Mouse (Mus musculus) brain, embryonic 18.5 days (tissue): ENCODE results near the gene Arfgef3.
"Not testable (repeated sequence)": the region's sequence is repeated elsewhere in the genome, so short reads cannot be mapped to it uniquely, and the experiment has no call there.

ENCODE experiments used
- DNase-seq: peaks from one replicate; pipeline ENCODE4 v3.0.0-alpha.2; 2012; ENCODE audit warnings: low read depth, low spot score

Gene Arfgef3

GRCm38 (mm10) chr10:18681385-18681954 is 62.3 kb downstream of the Arfgef3 start:
- DNase-seq: no peak

GRCm38 (mm10) chr10:18680661-18681384 is 62.9 kb downstream of the Arfgef3 start:
- DNase-seq: no peak

DNA sequence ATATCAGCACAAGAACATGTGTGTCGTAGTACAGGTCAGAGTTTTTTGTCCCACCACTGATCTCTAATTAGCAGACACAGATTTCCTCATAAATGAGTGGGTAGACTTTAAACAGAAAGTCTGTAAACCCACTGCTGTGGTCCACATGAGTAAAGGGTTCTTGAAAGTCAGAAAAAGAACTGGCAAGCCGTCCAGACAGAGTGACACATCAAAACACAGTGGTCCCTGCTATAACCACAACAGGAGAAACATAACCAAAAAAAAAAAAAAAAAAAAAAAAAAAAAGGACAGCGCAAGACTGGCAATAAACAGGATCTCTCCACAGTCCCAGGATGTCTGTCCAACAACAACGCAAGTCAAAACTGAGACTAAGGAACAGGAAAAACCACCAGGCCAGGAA is 64.9 kb downstream of the Arfgef3 start:
- DNase-seq: no peak

DNA sequence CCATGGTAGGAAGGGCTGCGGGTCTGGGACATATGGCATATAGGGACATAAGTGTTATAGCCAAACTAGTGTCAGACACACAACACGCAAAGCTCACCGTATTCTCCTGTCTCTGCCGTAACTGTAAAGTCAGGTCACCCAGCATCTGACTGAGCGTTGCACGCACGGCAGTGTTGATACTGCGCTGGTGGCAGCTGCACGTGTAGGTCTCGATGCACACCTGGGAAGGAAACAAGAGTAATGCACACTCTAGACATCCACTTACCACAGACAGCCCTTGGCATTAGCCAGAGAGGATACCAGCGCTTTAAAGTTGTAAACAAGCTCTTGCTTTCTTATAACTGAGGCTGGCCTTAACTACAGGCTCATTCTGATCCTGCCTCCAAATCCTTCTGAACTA is 79.0 kb downstream of the Arfgef3 start:
- DNase-seq: no peak

DNA sequence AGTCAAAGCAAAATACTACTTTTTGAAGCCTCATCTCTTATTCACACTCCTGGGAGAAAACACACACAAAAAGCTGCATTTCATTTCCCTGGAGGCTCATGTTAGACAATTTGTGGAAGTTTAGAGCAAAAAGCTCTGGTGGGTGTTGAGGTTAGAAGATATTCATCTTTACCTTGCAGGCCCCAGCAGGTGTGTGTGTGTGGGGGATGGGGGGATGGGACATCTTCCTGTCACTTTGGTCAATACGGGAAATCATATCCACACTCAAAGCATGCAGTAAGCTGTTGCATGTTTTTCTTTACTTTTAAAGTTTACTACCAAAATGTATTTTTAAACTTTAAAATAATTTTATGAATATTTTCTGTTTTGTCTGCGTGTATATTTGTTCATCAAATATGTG is 79.7 kb downstream of the Arfgef3 start:
- DNase-seq: no peak

- DNase-seq: no peak
Measured at GRCm38 (mm10) chr10:18661606-18662220, 82.0 kb downstream of the Arfgef3 start.

GRCm38 (mm10) chr10:18660998-18661397 is 82.8 kb downstream of the Arfgef3 start:
- no peak for DNase-seq

DNA sequence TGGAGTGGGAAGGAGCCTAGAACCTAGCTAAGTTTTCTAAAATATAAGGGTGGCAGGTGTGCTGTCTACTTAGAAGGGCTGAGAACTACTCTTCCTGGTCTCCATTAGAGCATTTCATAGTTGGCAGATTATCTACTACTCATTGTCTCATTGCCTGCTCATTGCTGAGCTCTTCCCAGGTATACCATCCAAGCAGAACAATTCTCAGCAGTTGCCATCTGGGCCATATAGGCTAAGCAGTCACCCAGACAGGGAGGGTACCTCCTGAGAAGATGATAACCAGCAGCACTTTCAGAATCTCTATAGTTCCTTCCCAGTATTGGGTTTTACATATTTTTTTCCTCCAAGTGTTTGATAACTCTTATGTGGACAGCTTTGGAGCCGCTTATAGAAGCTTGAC is 86.2 kb downstream of the Arfgef3 start:
- no peak for DNase-seq

GRCm38 (mm10) chr10:18647069-18647468 is 96.7 kb downstream of the Arfgef3 start:
- no peak for DNase-seq

- DNase-seq: no peak
Measured at GRCm38 (mm10) chr10:18646035-18646434, 97.7 kb downstream of the Arfgef3 start.

DNA sequence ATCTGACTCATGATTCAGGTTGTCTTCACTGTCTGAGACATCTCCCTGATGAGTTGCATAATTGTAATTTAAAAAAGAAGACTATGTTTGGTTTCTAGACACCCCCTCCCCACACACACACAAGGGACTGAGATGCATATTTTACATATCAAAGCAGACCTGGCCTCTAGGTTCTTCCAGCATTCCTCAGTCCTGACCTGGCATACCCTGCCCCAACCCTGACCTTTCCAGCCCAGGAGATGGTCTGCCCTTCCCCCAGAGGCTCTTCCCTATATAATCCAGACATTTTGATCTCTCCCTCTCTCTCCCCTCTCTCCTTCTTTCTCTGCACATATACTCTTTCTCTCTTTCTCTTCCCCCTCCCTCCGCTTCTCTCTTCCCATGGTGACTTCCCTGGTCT is 99.4 kb downstream of the Arfgef3 start:
- DNase-seq: no peak

DNA sequence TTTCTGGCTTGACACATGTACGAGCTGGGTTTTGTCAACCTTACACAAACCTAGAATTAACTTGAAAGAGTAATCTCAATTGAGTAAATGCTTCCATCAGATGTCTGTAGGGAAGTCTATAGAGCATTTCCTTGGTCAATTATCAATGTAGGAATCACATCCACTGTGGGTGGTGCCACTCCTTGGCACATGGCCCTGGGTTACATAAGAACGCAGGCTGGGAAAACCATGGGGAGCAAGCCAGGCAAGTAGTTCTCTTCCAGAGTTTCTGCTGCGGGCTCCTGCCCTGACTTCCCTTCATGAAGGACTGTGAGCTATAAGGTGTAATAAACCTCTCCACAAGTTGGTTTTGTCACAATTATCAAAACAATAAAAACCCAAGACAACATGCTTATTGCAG is 100.2 kb downstream of the Arfgef3 start:
- DNase-seq: no peak

- no peak for DNase-seq
Measured at GRCm38 (mm10) chr10:18642854-18643253, 100.9 kb downstream of the Arfgef3 start.

DNA sequence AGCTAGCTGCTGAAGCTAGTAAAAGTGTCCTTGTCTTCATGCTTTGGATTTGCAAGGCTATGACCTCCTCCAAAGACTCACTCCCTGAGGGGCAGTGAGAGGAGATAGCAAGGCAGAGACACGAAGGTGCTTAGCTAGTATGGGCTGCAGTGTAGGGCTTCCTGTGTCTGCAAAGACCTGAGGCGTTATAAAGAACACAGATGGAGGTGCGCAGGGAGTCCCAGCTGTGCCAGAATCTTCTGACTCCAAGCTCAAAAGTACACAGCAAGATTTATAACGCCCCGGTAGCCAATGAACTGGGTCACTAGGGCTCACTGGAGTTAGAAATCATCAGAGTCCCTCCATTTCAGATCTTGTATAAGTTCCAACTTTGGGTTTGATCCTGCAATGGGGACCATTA is 103.2 kb downstream of the Arfgef3 start:
- DNase-seq: no peak

DNA sequence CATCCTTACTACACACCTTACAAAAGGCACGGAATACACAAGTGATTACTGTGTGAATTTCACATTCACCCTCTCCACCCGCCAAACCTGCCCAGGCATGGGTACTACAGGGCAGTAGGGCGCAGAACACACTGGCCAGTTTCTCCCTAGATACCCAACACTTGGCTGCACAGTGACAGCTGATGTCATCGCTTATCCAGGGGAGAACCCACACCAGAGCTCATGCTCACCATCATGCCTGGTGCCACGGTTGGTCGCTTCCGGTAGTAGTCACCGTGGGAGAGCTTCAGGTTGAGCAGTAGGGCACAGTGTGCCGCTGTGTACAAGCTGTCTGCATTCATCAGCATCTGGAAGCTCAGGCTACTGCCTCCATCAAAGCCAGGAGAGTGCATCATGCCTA is 108.3 kb downstream of the Arfgef3 start:
- DNase-seq: no peak

DNA sequence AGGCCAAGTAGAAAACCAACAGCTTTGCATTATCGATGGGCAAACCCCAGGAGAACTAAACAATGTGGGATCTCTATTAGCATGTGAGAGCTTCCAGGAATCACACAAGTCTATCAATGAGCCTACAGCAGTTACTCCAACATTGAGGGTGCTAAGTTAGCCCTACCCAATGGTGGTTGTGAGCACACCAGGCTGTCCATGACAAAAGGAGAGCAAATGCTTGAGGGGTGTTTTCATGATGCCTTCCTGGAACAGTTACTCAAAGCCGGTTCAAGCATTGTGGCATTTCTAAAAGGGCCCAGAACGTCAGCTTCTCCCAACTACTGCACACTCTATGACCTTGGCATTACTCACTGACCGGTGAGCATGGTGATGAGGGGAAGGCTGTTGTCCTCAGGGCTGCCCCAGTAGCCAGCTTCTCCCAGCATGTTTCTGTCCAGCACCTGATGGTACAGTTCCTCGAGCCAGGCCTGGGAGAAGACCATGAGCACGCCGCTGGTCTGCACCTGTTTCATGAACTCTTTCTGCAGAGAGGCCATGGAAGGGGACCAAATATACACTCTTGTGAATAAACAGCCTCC is 109.3 kb downstream of the Arfgef3 start:
- no peak for DNase-seq

GRCm38 (mm10) chr10:18630498-18630897 is 113.3 kb downstream of the Arfgef3 start:
- DNase-seq: no peak

DNA sequence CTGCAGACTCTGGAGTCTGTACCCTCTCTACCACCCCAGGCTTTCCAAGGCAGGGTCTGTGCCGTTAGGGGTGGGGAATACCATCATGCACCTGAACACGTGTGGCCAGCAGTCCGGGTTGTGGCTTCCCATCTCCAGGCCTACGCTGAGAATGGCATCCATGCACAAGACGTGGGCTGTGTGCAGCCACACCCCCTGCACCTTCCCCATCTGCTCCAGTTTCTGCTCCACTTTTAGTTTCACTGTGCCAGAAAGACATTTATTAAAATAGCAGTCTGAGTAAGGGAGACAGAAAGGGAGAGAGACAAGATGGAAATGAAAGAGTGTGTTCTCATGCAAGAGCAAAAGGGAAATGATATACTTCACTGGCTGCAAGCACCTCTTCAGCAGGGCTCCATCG is 116.2 kb downstream of the Arfgef3 start:
- DNase-seq: no peak

DNA sequence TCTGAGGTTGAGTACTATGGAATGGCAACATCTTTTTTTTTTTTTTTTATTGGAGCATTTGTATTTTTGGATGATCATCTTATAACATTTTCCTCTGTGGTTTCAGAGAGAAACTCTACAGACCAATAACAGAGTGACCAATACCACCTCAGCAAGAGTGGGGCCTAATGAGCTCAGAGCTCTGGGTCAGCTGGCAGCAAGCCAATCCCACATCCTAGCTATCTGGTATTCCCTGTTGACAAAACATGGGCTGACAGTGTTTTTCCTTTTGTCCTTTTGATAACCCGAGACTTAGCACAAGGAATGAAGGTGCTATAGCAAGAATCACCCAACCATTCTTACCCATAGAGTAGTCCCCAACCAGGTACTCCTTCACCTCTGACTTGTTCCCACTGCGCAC is 131.0 kb downstream of the Arfgef3 start:
- no peak for DNase-seq

DNA sequence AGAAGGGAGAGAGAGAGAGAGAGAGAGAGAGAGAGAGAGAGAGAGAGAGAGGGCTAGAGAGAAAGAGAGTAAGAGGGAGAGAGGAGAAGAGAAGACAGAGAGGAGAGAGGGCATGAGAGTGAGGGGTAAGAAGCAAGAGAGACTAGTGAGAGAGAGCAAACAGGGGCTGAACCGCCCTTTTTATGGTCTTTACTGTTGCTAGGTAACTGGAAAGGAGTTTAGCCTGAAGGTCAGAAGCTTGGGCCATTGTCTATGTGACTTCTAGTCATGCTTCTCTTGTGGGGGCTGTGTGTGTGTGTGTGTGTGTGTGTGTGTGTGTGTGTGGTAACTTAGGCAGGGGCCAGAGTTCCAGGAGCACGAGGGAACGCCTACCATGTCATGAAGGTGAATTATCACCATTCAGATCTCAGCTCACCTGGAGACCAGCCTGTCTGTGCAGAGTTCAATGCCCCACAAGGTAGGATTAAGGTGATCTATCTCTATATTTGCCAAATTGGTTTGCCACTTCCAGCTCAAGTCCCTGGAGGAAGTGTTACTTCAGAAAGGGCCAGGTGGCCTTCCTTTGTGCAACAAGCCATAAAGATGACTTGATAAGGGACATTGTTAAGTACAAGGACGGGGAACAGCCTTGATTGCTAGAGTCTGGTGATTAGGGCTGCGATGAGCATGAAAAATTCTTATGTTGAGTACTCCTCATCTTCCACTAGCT is 138.8 kb downstream of the Arfgef3 start:
- not testable (repeated sequence) for DNase-seq

GRCm38 (mm10) chr10:18602030-18602429 is 141.7 kb downstream of the Arfgef3 start:
- peak; percentile 16 for DNase-seq

DNA sequence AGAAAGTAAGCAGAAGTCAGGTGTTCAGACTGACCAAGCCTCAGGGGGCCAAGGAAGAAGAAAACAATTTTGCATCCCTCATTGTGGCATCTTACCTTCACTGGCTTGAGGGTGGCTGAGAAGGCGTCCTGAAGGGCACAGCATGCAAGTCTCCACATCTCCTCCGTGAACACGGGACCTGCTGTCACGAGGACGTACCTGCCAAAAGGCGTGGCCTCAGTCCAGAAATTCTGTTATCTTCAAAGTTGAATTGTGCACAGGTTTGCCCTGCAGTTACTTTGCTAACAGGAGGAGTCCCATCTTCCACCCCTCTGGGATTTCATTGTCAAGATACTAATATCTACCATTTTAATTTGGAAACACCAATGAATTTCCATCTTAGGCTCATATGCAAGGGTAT is 146.1 kb downstream of the Arfgef3 start:
- DNase-seq: no peak
